Mouse (Mus musculus): ENCODE measurements around the gene Habp2. TPM values are rescaled to one million over a fixed set of nuclear protein-coding genes. Genes with fewer than 3 reads are reported as not detected.

Habp2 gene
- polyA plus RNA-seq, 1 experiment from 2014 or later, result 20.4 TPM

GRCm38 (mm10) chr19:56319219-56319618, 32.3 kb downstream of the Habp2 start:
- H3K9me3 ChIP-seq (ENCODE audit: control insufficient read depth, low read length), result no peaks in the 10 kb centered on the region
- no peak overlapping the region for H3K4me2 ChIP-seq (replicated peaks; ENCODE audit: low read depth, low read length)
- no peak for ATAC-seq (ENCODE audit: low FRiP score, low TSS enrichment)
- H3K4me1 ChIP-seq (ENCODE audit: control insufficient read depth, insufficient read depth, low read length), result peaks cover 11% of the 10 kb centered on the region
- WGBS, result 91% methylated on average over 7 of the region's 7 CpGs
- no peaks in the 10 kb centered on the region for H3K27me3 ChIP-seq (ENCODE audit: control insufficient read depth, insufficient read depth, low read length)
- H3K27ac ChIP-seq (ENCODE audit: low read depth, low read length), result no peak overlapping the region
- H3K4me3 ChIP-seq (ENCODE audit: low read length), result no peak overlapping the region
- H3K36me3 ChIP-seq (ENCODE audit: control insufficient read depth, insufficient read depth, low read length), result no peaks in the 10 kb centered on the region
- H3K9ac ChIP-seq (ENCODE audit: low read depth, low read length), result no peak overlapping the region

DNA sequence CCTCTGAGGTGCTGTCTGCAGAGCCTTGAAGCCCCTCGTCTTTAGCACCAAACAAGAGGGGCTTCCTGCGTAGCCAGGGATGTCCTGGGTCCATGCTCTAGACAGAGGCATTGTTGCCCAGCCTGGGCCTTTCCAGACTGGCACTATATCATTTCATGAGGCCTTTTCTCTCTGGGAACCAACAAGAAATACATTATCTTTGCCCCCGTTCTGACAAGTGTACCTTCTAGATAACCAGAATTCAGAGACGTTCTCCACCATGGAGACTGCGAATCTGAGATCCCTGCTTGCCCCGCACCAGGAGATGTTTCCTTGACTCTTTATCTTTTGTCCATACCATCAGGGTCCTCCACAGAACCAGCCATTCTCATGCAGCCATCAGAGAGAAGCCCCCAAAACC, 32.7 kb downstream of the Habp2 start:
- Histone ChIP-seq H3K4me3 (ENCODE audit: low read length) (no peak overlapping the region), H3K27me3 (ENCODE audit: control insufficient read depth, insufficient read depth, low read length) (no peaks in the 10 kb centered on the region), H3K9me3 (ENCODE audit: control insufficient read depth, low read length) (no peaks in the 10 kb centered on the region), H3K4me2 (replicated peaks; ENCODE audit: low read depth, low read length) (peak overlapping the region; percentile 36; the same call in 1 of the 2 replicates), H3K36me3 (ENCODE audit: control insufficient read depth, insufficient read depth, low read length) (no peaks in the 10 kb centered on the region), H3K27ac (ENCODE audit: low read depth, low read length) (no peak overlapping the region), H3K4me1 (ENCODE audit: control insufficient read depth, insufficient read depth, low read length) (peaks cover 11% of the 10 kb centered on the region), H3K9ac (ENCODE audit: low read depth, low read length) (0 out of 2 replicates have a peak overlapping the region, but pooled peaks have one; percentile 23)
- 91% methylated on average over 6 of the region's 6 CpGs for WGBS
- ATAC-seq (ENCODE audit: low FRiP score, low TSS enrichment), result no peak

GRCm38 (mm10) chr19:56320186-56320860, 33.4 kb downstream of the Habp2 start:
- Histone ChIP-seq H3K9me3 (ENCODE audit: control insufficient read depth, low read length) (no peaks in the 10 kb centered on the region), H3K27ac (ENCODE audit: low read depth, low read length) (peak overlapping the region; percentile 59; the same call in 1 of the 2 replicates), H3K9ac (ENCODE audit: low read depth, low read length) (peak overlapping the region; percentile 23; the same call in 1 of the 2 replicates), H3K36me3 (ENCODE audit: control insufficient read depth, insufficient read depth, low read length) (no peaks in the 10 kb centered on the region), H3K27me3 (ENCODE audit: control insufficient read depth, insufficient read depth, low read length) (no peaks in the 10 kb centered on the region), H3K4me3 (ENCODE audit: low read length) (peak overlapping the region; percentile 12; the same call in 1 of the 2 replicates), H3K4me1 (ENCODE audit: control insufficient read depth, insufficient read depth, low read length) (peaks cover 11% of the 10 kb centered on the region), H3K4me2 (replicated peaks; ENCODE audit: low read depth, low read length) (peak overlapping the region; percentile 36)
- ATAC-seq (ENCODE audit: low FRiP score, low TSS enrichment), result peak; percentile 7; the same call in 1 of the 2 replicates
- 6% methylated on average over 26 of the region's 26 CpGs for WGBS

GRCm38 (mm10) chr19:56321303-56321920, 34.5 kb downstream of the Habp2 start:
- H3K4me1 ChIP-seq (ENCODE audit: control insufficient read depth, insufficient read depth, low read length), result peaks cover 19% of the 10 kb centered on the region
- no peak overlapping the region for H3K4me2 ChIP-seq (replicated peaks; ENCODE audit: low read depth, low read length)
- H3K9ac ChIP-seq (ENCODE audit: low read depth, low read length), result no peak overlapping the region
- no peaks in the 10 kb centered on the region for H3K9me3 ChIP-seq (ENCODE audit: control insufficient read depth, low read length)
- no peak overlapping the region for H3K27ac ChIP-seq (ENCODE audit: low read depth, low read length)
- H3K4me3 ChIP-seq (ENCODE audit: low read length), result no peak overlapping the region
- WGBS, result 69% methylated on average over 12 of the region's 12 CpGs
- no peaks in the 10 kb centered on the region for H3K27me3 ChIP-seq (ENCODE audit: control insufficient read depth, insufficient read depth, low read length)
- ATAC-seq (ENCODE audit: low FRiP score, low TSS enrichment), result peak; percentile 16; the same call in 1 of the 2 replicates
- H3K36me3 ChIP-seq (ENCODE audit: control insufficient read depth, insufficient read depth, low read length), result no peaks in the 10 kb centered on the region

GRCm38 (mm10) chr19:56325676-56326075, 38.7 kb downstream of the Habp2 start:
- 49% methylated on average over 10 of the region's 10 CpGs for WGBS
- H3K4me2 ChIP-seq (replicated peaks; ENCODE audit: low read depth, low read length), result peak overlapping the region; percentile 25; the same call in 1 of the 2 replicates
- no peak overlapping the region for H3K27ac ChIP-seq (ENCODE audit: low read depth, low read length)
- no peak overlapping the region for H3K9ac ChIP-seq (ENCODE audit: low read depth, low read length)
- no peak for ATAC-seq (ENCODE audit: low FRiP score, low TSS enrichment)
- H3K27me3 ChIP-seq (ENCODE audit: control insufficient read depth, insufficient read depth, low read length), result no peaks in the 10 kb centered on the region
- peaks cover 12% of the 10 kb centered on the region for H3K4me1 ChIP-seq (ENCODE audit: control insufficient read depth, insufficient read depth, low read length)
- H3K4me3 ChIP-seq (ENCODE audit: low read length), result no peak overlapping the region
- no peaks in the 10 kb centered on the region for H3K36me3 ChIP-seq (ENCODE audit: control insufficient read depth, insufficient read depth, low read length)
- no peaks in the 10 kb centered on the region for H3K9me3 ChIP-seq (ENCODE audit: control insufficient read depth, low read length)

- WGBS, result 50% methylated on average over 21 of the region's 21 CpGs
- H3K4me1 ChIP-seq (ENCODE audit: control insufficient read depth, insufficient read depth, low read length), result peaks cover 9% of the 10 kb centered on the region
- no peak overlapping the region for H3K4me3 ChIP-seq (ENCODE audit: low read length)
- H3K4me2 ChIP-seq (replicated peaks; ENCODE audit: low read depth, low read length), result peak overlapping the region; percentile 25; the same call in 1 of the 2 replicates
- no peak overlapping the region for H3K27ac ChIP-seq (ENCODE audit: low read depth, low read length)
- no peaks in the 10 kb centered on the region for H3K27me3 ChIP-seq (ENCODE audit: control insufficient read depth, insufficient read depth, low read length)
- no peaks in the 10 kb centered on the region for H3K9me3 ChIP-seq (ENCODE audit: control insufficient read depth, low read length)
- no peaks in the 10 kb centered on the region for H3K36me3 ChIP-seq (ENCODE audit: control insufficient read depth, insufficient read depth, low read length)
- no peak overlapping the region for H3K9ac ChIP-seq (ENCODE audit: low read depth, low read length)
- no peak for ATAC-seq (ENCODE audit: low FRiP score, low TSS enrichment)
Measured at GRCm38 (mm10) chr19:56326243-56326855, 39.4 kb downstream of the Habp2 start.

GRCm38 (mm10) chr19:56336321-56336720, 49.4 kb downstream of the Habp2 start:
- 91% methylated on average over 17 of the region's 17 CpGs for WGBS

GRCm38 (mm10) chr19:56336826-56337225, 49.9 kb downstream of the Habp2 start:
- no peak for ATAC-seq (ENCODE audit: low FRiP score, low TSS enrichment)
- Histone ChIP-seq H3K4me3 (ENCODE audit: low read length) (no peak overlapping the region), H3K4me2 (replicated peaks; ENCODE audit: low read depth, low read length) (no peak overlapping the region)

More at GRCm38 (mm10) chr19:56336321-56336720, 49.4 kb downstream of the Habp2 start:
- Histone ChIP-seq H3K27me3 (ENCODE audit: control insufficient read depth, insufficient read depth, low read length) (no peaks in the 10 kb centered on the region), H3K4me1 (ENCODE audit: control insufficient read depth, insufficient read depth, low read length) (no peaks in the 10 kb centered on the region), H3K27ac (ENCODE audit: low read depth, low read length) (no peak overlapping the region), H3K4me2 (replicated peaks; ENCODE audit: low read depth, low read length) (no peak overlapping the region), H3K9me3 (ENCODE audit: control insufficient read depth, low read length) (no peaks in the 10 kb centered on the region), H3K36me3 (ENCODE audit: control insufficient read depth, insufficient read depth, low read length) (no peaks in the 10 kb centered on the region), H3K9ac (ENCODE audit: low read depth, low read length) (no peak overlapping the region), H3K4me3 (ENCODE audit: low read length) (no peak overlapping the region)
- ATAC-seq (ENCODE audit: low FRiP score, low TSS enrichment), result no peak

GRCm38 (mm10) chr19:56342006-56342405, 55.1 kb downstream of the Habp2 start:
- H3K27ac ChIP-seq (ENCODE audit: low read depth, low read length), result no peak overlapping the region
- no peaks in the 10 kb centered on the region for H3K27me3 ChIP-seq (ENCODE audit: control insufficient read depth, insufficient read depth, low read length)
- no peaks in the 10 kb centered on the region for H3K36me3 ChIP-seq (ENCODE audit: control insufficient read depth, insufficient read depth, low read length)
- ATAC-seq (ENCODE audit: low FRiP score, low TSS enrichment), result no peak
- WGBS, result 87% methylated on average over 8 of the region's 8 CpGs
- H3K9me3 ChIP-seq (ENCODE audit: control insufficient read depth, low read length), result no peaks in the 10 kb centered on the region
- peaks cover 3% of the 10 kb centered on the region; the same call in 1 of the 2 replicates for H3K4me1 ChIP-seq (ENCODE audit: control insufficient read depth, insufficient read depth, low read length)
- no peak overlapping the region for H3K4me3 ChIP-seq (ENCODE audit: low read length)
- H3K4me2 ChIP-seq (replicated peaks; ENCODE audit: low read depth, low read length), result no peak overlapping the region
- no peak overlapping the region for H3K9ac ChIP-seq (ENCODE audit: low read depth, low read length)

More at GRCm38 (mm10) chr19:56336826-56337225, 49.9 kb downstream of the Habp2 start:
- no peak overlapping the region for H3K9ac ChIP-seq (ENCODE audit: low read depth, low read length)
- H3K27ac ChIP-seq (ENCODE audit: low read depth, low read length), result no peak overlapping the region
- no peaks in the 10 kb centered on the region for H3K27me3 ChIP-seq (ENCODE audit: control insufficient read depth, insufficient read depth, low read length)
- no peaks in the 10 kb centered on the region for H3K9me3 ChIP-seq (ENCODE audit: control insufficient read depth, low read length)
- 47% methylated on average over 12 of the region's 12 CpGs for WGBS
- no peaks in the 10 kb centered on the region for H3K36me3 ChIP-seq (ENCODE audit: control insufficient read depth, insufficient read depth, low read length)
- no peaks in the 10 kb centered on the region for H3K4me1 ChIP-seq (ENCODE audit: control insufficient read depth, insufficient read depth, low read length)
